Comparison of ENCODE assay signal across 8 mouse cellular contexts in the genomic region with DNA sequence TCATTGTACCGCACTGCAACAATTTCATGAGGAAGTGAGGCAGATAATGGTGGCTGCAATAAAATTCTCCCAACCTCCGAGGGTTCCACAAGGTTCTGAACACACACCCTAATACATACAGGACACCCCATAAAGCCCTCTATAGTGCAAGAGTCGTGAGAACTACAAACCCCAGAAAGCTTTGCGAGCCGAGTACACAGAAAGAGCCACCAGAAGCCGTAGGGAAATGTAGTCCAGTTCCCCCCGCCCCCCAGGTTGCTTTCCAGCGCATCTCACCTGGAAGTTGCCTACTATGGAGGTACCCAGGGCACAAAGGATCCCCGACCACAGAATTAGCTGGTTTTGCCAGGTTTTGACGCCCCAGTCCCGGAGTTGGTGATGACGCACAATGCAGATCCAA. TPM values are rescaled to one million over a fixed set of nuclear protein-coding genes. Genes with fewer than 3 reads are reported as not detected.
A peak's percentile ranks its signal among the peaks of the same experiment; 100 is the strongest.
DNase-seq lines count a peak whose midpoint lies in the region; ATAC-seq and TF ChIP-seq lines count a peak whose summit lies in the region.

No protein-coding gene starts in this region.

- TF ChIP-seq CTCF in lung, embryonic 14.5 days (IDR thresholded peaks at IDR 0.05; ENCODE audit: low read depth): no peak
- TF ChIP-seq CTCF in olfactory bulb, adult 2 months (IDR thresholded peaks at IDR 0.05; ENCODE audit: insufficient read depth, low read depth, low read length): no peak

- DNase-seq in ES-E14 (ENCODE audit: low read depth, low spot score): no peak
- DNase-seq in lung, embryonic 14.5 days: peak; percentile 23
- DNase-seq in gastrocnemius, adult 8-10 months (ENCODE audit: low spot score in 2 of 2): no peak

- H3K4me3 ChIP-seq in erythroblast, embryonic 14.5 days (replicated peaks): peak overlapping the region; percentile 25
- H3K4me3 ChIP-seq in ES-E14 (ENCODE audit: insufficient read depth in 1 of 2, low read depth in 1 of 2, low read length in 2 of 2, poor library complexity in 1 of 2, severe bottlenecking in 1 of 2): no peak overlapping the region; a peak in 1 of 4 replicates
- 0 out of 2 replicates have a peak overlapping the region, but pooled peaks have one; percentile 22 for H3K4me3 ChIP-seq in forebrain, embryonic 12.5 days (replicated peaks)
- peak overlapping the region; percentile 33 for H3K4me3 ChIP-seq in kidney, embryonic 15.5 days (replicated peaks)
- peak overlapping the region; percentile 23; the same call in 1 of the 2 replicates for H3K4me3 ChIP-seq in lung, embryonic 14.5 days (ENCODE audit: low read depth, low read length)
- peak overlapping the region; percentile 48 for H3K4me3 ChIP-seq in olfactory bulb, adult 2 months (ENCODE audit: insufficient read depth, low read depth, low read length)

- H3K36me3 ChIP-seq in erythroblast, embryonic 14.5 days (ENCODE audit: control insufficient read depth): no peaks in the 10 kb centered on the region
- no peaks in the 10 kb centered on the region for H3K36me3 ChIP-seq in ES-E14 (ENCODE audit: control insufficient read depth, insufficient read depth, low read length, poor library complexity, severe bottlenecking)
- no peaks in the 10 kb centered on the region for H3K36me3 ChIP-seq in forebrain, embryonic 12.5 days (replicated peaks)
- no peaks in the 10 kb centered on the region for H3K36me3 ChIP-seq in kidney, embryonic 15.5 days
- H3K36me3 ChIP-seq in lung, embryonic 14.5 days (ENCODE audit: insufficient read depth): no peaks in the 10 kb centered on the region

- peaks cover 13% of the 10 kb centered on the region for H3K27me3 ChIP-seq in erythroblast, embryonic 14.5 days (ENCODE audit: control insufficient read depth)
- no peaks in the 10 kb centered on the region for H3K27me3 ChIP-seq in forebrain, embryonic 12.5 days
- H3K27me3 ChIP-seq in kidney, embryonic 15.5 days: no peaks in the 10 kb centered on the region
- no peaks in the 10 kb centered on the region for H3K27me3 ChIP-seq in lung, embryonic 14.5 days (ENCODE audit: insufficient read depth, low read length)

- H3K9ac ChIP-seq in ES-E14 (ENCODE audit: insufficient read depth, low read depth, low read length, poor library complexity, severe bottlenecking): no peak overlapping the region
- H3K9ac ChIP-seq in forebrain, embryonic 12.5 days: peak overlapping the region; percentile 30; the same call in 1 of the 2 replicates
- no peak overlapping the region for H3K9ac ChIP-seq in kidney, embryonic 15.5 days
- H3K9ac ChIP-seq in lung, embryonic 14.5 days: no peak overlapping the region

- H3K4me2 ChIP-seq in forebrain, embryonic 12.5 days: peak overlapping the region; percentile 51
- peak overlapping the region; percentile 59 for H3K4me2 ChIP-seq in kidney, embryonic 15.5 days
- peak overlapping the region; percentile 50 for H3K4me2 ChIP-seq in lung, embryonic 14.5 days

- WGBS in forebrain, embryonic 12.5 days: 35% methylated on average over 12 of the region's 12 CpGs
- WGBS in kidney, embryonic 15.5 days: 35% methylated on average over 12 of the region's 12 CpGs
- WGBS in lung, embryonic 14.5 days: 39% methylated on average over 12 of the region's 12 CpGs
- 32% methylated on average over 12 of the region's 12 CpGs for WGBS in olfactory bulb, adult 2 months

- in situ Hi-C loops in ES-E14 (cut with MboI; ENCODE audit: low sequenced_read_pairs in 2 of 2, unreplicated experiment in 2 of 2): no loop called here

- no peaks in the 10 kb centered on the region for H3K9me3 ChIP-seq in erythroblast, embryonic 14.5 days (ENCODE audit: control insufficient read depth, low read length)
- no peaks in the 10 kb centered on the region for H3K9me3 ChIP-seq in ES-E14 (ENCODE audit: control insufficient read depth, insufficient read depth, low read depth, low read length)
- H3K9me3 ChIP-seq in forebrain, embryonic 12.5 days: no peaks in the 10 kb centered on the region
- no peaks in the 10 kb centered on the region for H3K9me3 ChIP-seq in kidney, embryonic 15.5 days (replicated peaks)
- H3K9me3 ChIP-seq in lung, embryonic 14.5 days (ENCODE audit: low read depth, low read length): no peaks in the 10 kb centered on the region

- no peaks in the 10 kb centered on the region; the same call in 1 of the 2 replicates for H3K4me1 ChIP-seq in erythroblast, embryonic 14.5 days (ENCODE audit: control insufficient read depth)
- H3K4me1 ChIP-seq in ES-E14 (ENCODE audit: control insufficient read depth in 2 of 2, insufficient read depth in 2 of 2, low read length in 2 of 2, poor library complexity in 1 of 2): no peaks in the 10 kb centered on the region
- no peaks in the 10 kb centered on the region; the same call in 1 of the 2 replicates for H3K4me1 ChIP-seq in forebrain, embryonic 12.5 days
- no peaks in the 10 kb centered on the region for H3K4me1 ChIP-seq in kidney, embryonic 15.5 days
- H3K4me1 ChIP-seq in lung, embryonic 14.5 days (ENCODE audit: insufficient read depth): no peaks in the 10 kb centered on the region
- H3K4me1 ChIP-seq in olfactory bulb, adult 2 months (ENCODE audit: control insufficient read depth, insufficient read depth, low read length): no peaks in the 10 kb centered on the region; the same call in 1 of the 2 replicates

- ATAC-seq in erythroblast, adult 5-6 weeks (replicated peaks; ENCODE audit: low FRiP score, poor library complexity, severe bottlenecking): no peak
- 0 out of 2 replicates have a peak, but pooled peaks have one; percentile 27 for ATAC-seq in forebrain, embryonic 12.5 days (ENCODE audit: low FRiP score)
- ATAC-seq in kidney, embryonic 15.5 days (replicated peaks; ENCODE audit: low FRiP score): peak; percentile 63
- peak; percentile 73; the same call in 1 of the 2 replicates for ATAC-seq in lung, embryonic 14.5 days (ENCODE audit: insufficient read depth)

- no peak for TF ChIP-seq POLR2A in olfactory bulb, adult 2 months (IDR thresholded peaks at IDR 0.05; ENCODE audit: insufficient read depth, low read depth, low read length)

- H3K27ac ChIP-seq in ES-E14 (ENCODE audit: insufficient read depth, low read depth, low read length, poor library complexity, severe bottlenecking): no peak overlapping the region
- no peak overlapping the region for H3K27ac ChIP-seq in forebrain, embryonic 12.5 days
- H3K27ac ChIP-seq in kidney, embryonic 15.5 days: no peak overlapping the region
- H3K27ac ChIP-seq in lung, embryonic 14.5 days (ENCODE audit: low read depth): no peak overlapping the region
- H3K27ac ChIP-seq in olfactory bulb, adult 2 months (ENCODE audit: insufficient read depth, low read depth, low read length): no peak overlapping the region

RNA-seq across cellular contexts. Expression of gene Tmem150b, which starts 1.5 kb away (rescaled TPM):
- polyA plus RNA-seq in erythroblast, embryonic 14.5 days (2012): not detected in 2 replicates
- total RNA-seq in erythroblast, adult 5-6 weeks (2015; ENCODE audit: low replicate concordance): 1.7 and 6.7 TPM in 2 replicates
- 2.1 and 2.7 TPM in 2 replicates for total RNA-seq in erythroblast, adult 5-6 weeks (2017; ENCODE audit: low replicate concordance)
- total RNA-seq in ES-E14 (2012; rRNA removed): 0.53 and 0.94 TPM in 2 replicates
- polyA plus RNA-seq in forebrain, embryonic 12.5 days (2016; fragmentation: Nextera tagmentation; extraction: Ambion mirVana): 0.27 and 0.35 TPM in 2 replicates
- polyA plus RNA-seq in kidney, embryonic 15.5 days (2015; fragmentation: Nextera tagmentation; extraction: Ambion mirVana): 0.12 TPM in 1 of 2 replicates, not detected in the other
- polyA plus RNA-seq in lung, embryonic 14.5 days (2014; fragmentation: Nextera tagmentation; extraction: Ambion mirVana): not detected in 2 replicates
- polyA plus RNA-seq in olfactory bulb, adult 2 months (2012; ENCODE audit: insufficient read depth, insufficient read length, low replicate concordance, missing spikeins): not detected in 2 replicates
- not detected for total RNA-seq in gastrocnemius, adult 8-10 months (2022)

RNA-seq across cellular contexts. Expression of gene Kmt5c, which starts 16.4 kb away (rescaled TPM):
- polyA plus RNA-seq in erythroblast, embryonic 14.5 days (2012): 67.3 and 67.8 TPM in 2 replicates
- 11.3 and 15.9 TPM in 2 replicates for total RNA-seq in erythroblast, adult 5-6 weeks (2015; ENCODE audit: low replicate concordance)
- total RNA-seq in erythroblast, adult 5-6 weeks (2017; ENCODE audit: low replicate concordance): 32.0 and 42.2 TPM in 2 replicates
- total RNA-seq in ES-E14 (2012; rRNA removed): 68.4 and 121 TPM in 2 replicates
- polyA plus RNA-seq in forebrain, embryonic 12.5 days (2016; fragmentation: Nextera tagmentation; extraction: Ambion mirVana): 78.9 and 94.2 TPM in 2 replicates
- polyA plus RNA-seq in kidney, embryonic 15.5 days (2015; fragmentation: Nextera tagmentation; extraction: Ambion mirVana): 79.3 and 90.8 TPM in 2 replicates
- polyA plus RNA-seq in lung, embryonic 14.5 days (2014; fragmentation: Nextera tagmentation; extraction: Ambion mirVana): 51.3 and 53.1 TPM in 2 replicates
- polyA plus RNA-seq in olfactory bulb, adult 2 months (2012; ENCODE audit: insufficient read depth, insufficient read length, low replicate concordance, missing spikeins): not detected in 2 replicates
- 1 to 10 TPM; 3.5 to 5.2 (median 4.8) TPM for total RNA-seq in gastrocnemius, adult 8-10 months (2022)

RNA-seq across cellular contexts. Expression of gene Cox6b2, which starts 29.4 kb away (rescaled TPM):
- 25.4 and 26.4 TPM in 2 replicates for polyA plus RNA-seq in erythroblast, embryonic 14.5 days (2012)
- 33.2 and 44.4 TPM in 2 replicates for total RNA-seq in erythroblast, adult 5-6 weeks (2015; ENCODE audit: low replicate concordance)
- total RNA-seq in erythroblast, adult 5-6 weeks (2017; ENCODE audit: low replicate concordance): 18.8 and 22.3 TPM in 2 replicates
- total RNA-seq in ES-E14 (2012; rRNA removed): 46.4 and 130 TPM in 2 replicates
- polyA plus RNA-seq in forebrain, embryonic 12.5 days (2016; fragmentation: Nextera tagmentation; extraction: Ambion mirVana): 31.3 and 32.5 TPM in 2 replicates
- polyA plus RNA-seq in kidney, embryonic 15.5 days (2015; fragmentation: Nextera tagmentation; extraction: Ambion mirVana): 68.3 and 78.0 TPM in 2 replicates
- polyA plus RNA-seq in lung, embryonic 14.5 days (2014; fragmentation: Nextera tagmentation; extraction: Ambion mirVana): 37.3 and 40.1 TPM in 2 replicates
- not detected in 2 replicates for polyA plus RNA-seq in olfactory bulb, adult 2 months (2012; ENCODE audit: insufficient read depth, insufficient read length, low replicate concordance, missing spikeins)
- not detected for total RNA-seq in gastrocnemius, adult 8-10 months (2022)

RNA-seq across cellular contexts. Expression of gene Brsk1, which starts 33.1 kb away (rescaled TPM):
- 0.01 TPM in 1 of 2 replicates, not detected in the other for polyA plus RNA-seq in erythroblast, embryonic 14.5 days (2012)
- total RNA-seq in erythroblast, adult 5-6 weeks (2015; ENCODE audit: low replicate concordance): not detected in 2 replicates
- total RNA-seq in erythroblast, adult 5-6 weeks (2017; ENCODE audit: low replicate concordance): not detected in 2 replicates
- total RNA-seq in ES-E14 (2012; rRNA removed): 20.7 and 26.2 TPM in 2 replicates
- 3.6 and 3.8 TPM in 2 replicates for polyA plus RNA-seq in forebrain, embryonic 12.5 days (2016; fragmentation: Nextera tagmentation; extraction: Ambion mirVana)
- polyA plus RNA-seq in kidney, embryonic 15.5 days (2015; fragmentation: Nextera tagmentation; extraction: Ambion mirVana): 1.1 and 1.6 TPM in 2 replicates
- polyA plus RNA-seq in lung, embryonic 14.5 days (2014; fragmentation: Nextera tagmentation; extraction: Ambion mirVana): 1.4 and 1.6 TPM in 2 replicates
- polyA plus RNA-seq in olfactory bulb, adult 2 months (2012; ENCODE audit: insufficient read depth, insufficient read length, low replicate concordance, missing spikeins): not detected in 2 replicates
- total RNA-seq in gastrocnemius, adult 8-10 months (2022): under 1 TPM; 0.13 to 0.49 (median 0.39) TPM

RNA-seq across cellular contexts. Expression of gene Hspbp1, which starts 38.6 kb away (rescaled TPM):
- 12.9 and 13.0 TPM in 2 replicates for polyA plus RNA-seq in erythroblast, embryonic 14.5 days (2012)
- total RNA-seq in erythroblast, adult 5-6 weeks (2015; ENCODE audit: low replicate concordance): 5.0 and 8.3 TPM in 2 replicates
- 3.1 and 9.1 TPM in 2 replicates for total RNA-seq in erythroblast, adult 5-6 weeks (2017; ENCODE audit: low replicate concordance)
- total RNA-seq in ES-E14 (2012; rRNA removed): 56.6 and 61.2 TPM in 2 replicates
- polyA plus RNA-seq in forebrain, embryonic 12.5 days (2016; fragmentation: Nextera tagmentation; extraction: Ambion mirVana): 112 and 114 TPM in 2 replicates
- 112 and 119 TPM in 2 replicates for polyA plus RNA-seq in kidney, embryonic 15.5 days (2015; fragmentation: Nextera tagmentation; extraction: Ambion mirVana)
- 94.0 and 98.5 TPM in 2 replicates for polyA plus RNA-seq in lung, embryonic 14.5 days (2014; fragmentation: Nextera tagmentation; extraction: Ambion mirVana)
- polyA plus RNA-seq in olfactory bulb, adult 2 months (2012; ENCODE audit: insufficient read depth, insufficient read length, low replicate concordance, missing spikeins): not detected in 2 replicates
- total RNA-seq in gastrocnemius, adult 8-10 months (2022): 10 to 100 TPM; 23.4 to 28.8 (median 24.4) TPM

Comparison
In these comparisons a context has a peak if more than half of its experiments do, and no peak if none do; other contexts are left out.
1. H3K4me3 ChIP-seq: peak in erythroblast, embryonic 14.5 days (single experiment), forebrain, embryonic 12.5 days (single experiment), kidney, embryonic 15.5 days (single experiment), lung, embryonic 14.5 days (single experiment) and olfactory bulb, adult 2 months (single experiment); none in ES-E14 (0 of 2).
2. RNA of gene Cox6b2, which starts 29.4 kb away (polyA plus RNA-seq): 68.3 to 78.0 TPM in kidney, embryonic 15.5 days, 37.3 to 40.1 TPM in lung, embryonic 14.5 days, 31.3 to 32.5 TPM in forebrain, embryonic 12.5 days and 25.4 to 26.4 TPM in erythroblast, embryonic 14.5 days; not detected in olfactory bulb, adult 2 months; every median in the first group is over 10 times any median in the second.
3. Peak in every context shown above with its lines, with median percentiles within 50 percentile points of each other: H3K4me2 ChIP-seq.